Mouse (Mus musculus): ENCODE data around the gene Josd2.

- TF ChIP-seq CTCF (IDR thresholded peaks at IDR 0.05; ENCODE audit: insufficient read depth, low read depth, low read length) (no peak), POLR2A (IDR thresholded peaks at IDR 0.05; ENCODE audit: insufficient read depth, low read depth, low read length) (no peak)
Measured at GRCm38 (mm10) chr7:44439696-44440095, 28.1 kb upstream of the Josd2 start.

Measured in olfactory bulb, adult 2 months (tissue).